Mouse (Mus musculus): ENCODE measurements around the gene Wdr46. TPM values are rescaled to one million over a fixed set of nuclear protein-coding genes. Genes with fewer than 3 reads are reported as not detected.

The Wdr46 gene
- polyA plus RNA-seq, 1 experiment = 21.4 TPM

GRCm38 (mm10) chr17:33914969-33915391 is 25.5 kb upstream of the Wdr46 start:
- Histone ChIP-seq H3K4me3 (replicated peaks; ENCODE audit: control insufficient read depth, low read depth, low read length) (peak overlapping the region; percentile 35), H3K27ac (ENCODE audit: control insufficient read depth, insufficient read depth, low read depth, low read length, poor library complexity) (no peak overlapping the region), H3K4me1 (ENCODE audit: control insufficient read depth, insufficient read depth, low read length) (peaks cover 6% of the 10 kb centered on the region)
- WGBS = 76% methylated on average over 13 of the region's 13 CpGs
- TF ChIP-seq POLR2A (IDR thresholded peaks at IDR 0.05; ENCODE audit: borderline replicate concordance, control insufficient read depth, low read depth, low read length) = no peak
- TF ChIP-seq CTCF (IDR thresholded peaks at IDR 0.05; ENCODE audit: control insufficient read depth, insufficient read depth, low read length) = peak; percentile 23; the same call in 1 of the 2 replicates

GRCm38 (mm10) chr17:33915671-33916250 is 24.7 kb upstream of the Wdr46 start, which contains the start of the genes Tapbp and Zbtb22:
TSS of gene Tapbp (plus strand) at chr17:33915899.
TSS of gene Zbtb22 (plus strand) at chr17:33915904.
- WGBS = under 1% methylated on average over 33 of the region's 34 CpGs
- TF ChIP-seq CTCF (IDR thresholded peaks at IDR 0.05; ENCODE audit: control insufficient read depth, insufficient read depth, low read length) = no peak
- peak; percentile 36; the same call in 1 of the 2 replicates for TF ChIP-seq POLR2A (IDR thresholded peaks at IDR 0.05; ENCODE audit: borderline replicate concordance, control insufficient read depth, low read depth, low read length)
- H3K4me1 ChIP-seq (ENCODE audit: control insufficient read depth, insufficient read depth, low read length) = peaks cover 6% of the 10 kb centered on the region

DNA sequence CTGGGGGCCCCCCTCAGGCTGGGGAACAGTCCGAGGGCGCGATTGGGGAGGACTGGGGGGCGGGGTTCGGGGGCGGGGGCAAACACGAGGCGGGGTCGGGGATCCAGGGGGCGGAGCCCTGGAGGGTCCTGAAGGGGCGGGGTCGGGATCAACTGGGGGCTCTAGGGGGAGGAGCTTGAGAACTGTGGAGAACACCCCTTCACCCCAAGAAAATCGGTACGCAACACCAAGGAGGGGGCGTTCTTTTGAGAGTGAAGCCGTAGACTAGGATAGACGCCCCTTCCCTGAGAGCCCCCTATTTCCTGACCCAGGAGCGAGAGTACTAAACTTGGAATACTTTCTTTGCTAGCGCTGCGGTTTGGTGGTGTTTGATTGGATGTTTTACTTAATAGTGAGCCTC is 24.2 kb upstream of the Wdr46 start:
- H3K4me1 ChIP-seq (ENCODE audit: control insufficient read depth, insufficient read depth, low read length) = peaks cover 6% of the 10 kb centered on the region
- TF ChIP-seq CTCF (IDR thresholded peaks at IDR 0.05; ENCODE audit: control insufficient read depth, insufficient read depth, low read length) (no peak), POLR2A (IDR thresholded peaks at IDR 0.05; ENCODE audit: borderline replicate concordance, control insufficient read depth, low read depth, low read length) (no peak)
- WGBS = under 1% methylated on average over 16 of the region's 20 CpGs
- H3K27ac ChIP-seq (ENCODE audit: control insufficient read depth, insufficient read depth, low read depth, low read length, poor library complexity) = no peak overlapping the region
- peak overlapping the region; percentile 66 for H3K4me3 ChIP-seq (replicated peaks; ENCODE audit: control insufficient read depth, low read depth, low read length)

More at GRCm38 (mm10) chr17:33915671-33916250, 24.7 kb upstream of the Wdr46 start, which contains the start of the genes Tapbp and Zbtb22:
- Histone ChIP-seq H3K4me3 (replicated peaks; ENCODE audit: control insufficient read depth, low read depth, low read length) (peak within 1 kb of the TSS; percentile 66), H3K27ac (ENCODE audit: control insufficient read depth, insufficient read depth, low read depth, low read length, poor library complexity) (peak within 1 kb of the TSS; percentile 54)

DNA sequence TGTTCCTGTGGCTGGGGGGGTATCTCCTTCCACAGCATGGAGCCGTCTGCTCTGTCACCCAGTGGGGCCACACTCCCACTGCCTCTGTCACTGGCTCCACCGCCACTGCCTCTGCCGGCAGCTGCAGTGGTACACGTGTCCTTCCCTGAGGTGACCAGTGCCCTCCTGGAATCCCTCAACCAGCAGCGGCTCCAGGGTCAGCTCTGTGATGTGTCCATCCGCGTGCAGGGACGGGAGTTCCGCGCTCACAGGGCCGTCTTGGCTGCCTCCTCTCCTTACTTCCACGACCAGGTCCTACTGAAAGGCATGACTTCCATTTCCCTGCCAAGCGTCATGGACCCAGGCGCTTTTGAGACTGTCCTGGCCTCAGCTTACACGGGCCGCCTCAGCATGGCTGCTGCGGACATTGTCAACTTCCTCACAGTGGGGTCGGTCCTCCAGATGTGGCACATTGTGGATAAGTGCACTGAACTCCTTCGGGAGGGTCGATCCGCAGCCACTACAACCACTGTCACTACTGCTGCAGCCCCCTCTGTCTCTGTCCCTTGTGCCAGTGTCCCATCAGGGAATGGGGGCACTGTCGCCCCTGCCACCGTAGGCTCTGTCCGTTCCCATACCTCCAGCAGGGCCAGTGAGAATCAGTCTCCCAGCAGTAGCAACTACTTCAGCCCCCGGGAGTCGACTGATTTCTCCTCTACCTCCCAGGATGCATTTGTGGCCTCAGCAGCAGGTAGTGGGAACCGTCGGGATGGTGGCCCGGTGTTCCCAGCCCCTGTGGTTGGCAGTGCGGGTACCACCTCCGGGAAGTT is 23.4 kb upstream of the Wdr46 start:
- 88% methylated on average over 31 of the region's 31 CpGs for WGBS
- H3K4me1 ChIP-seq (ENCODE audit: control insufficient read depth, insufficient read depth, low read length) = peaks cover 6% of the 10 kb centered on the region
- no peak overlapping the region for H3K27ac ChIP-seq (ENCODE audit: control insufficient read depth, insufficient read depth, low read depth, low read length, poor library complexity)
- H3K4me3 ChIP-seq (replicated peaks; ENCODE audit: control insufficient read depth, low read depth, low read length) = peak overlapping the region; percentile 41
- peak; percentile 17; the same call in 1 of the 2 replicates for TF ChIP-seq POLR2A (IDR thresholded peaks at IDR 0.05; ENCODE audit: borderline replicate concordance, control insufficient read depth, low read depth, low read length)
- TF ChIP-seq CTCF (IDR thresholded peaks at IDR 0.05; ENCODE audit: control insufficient read depth, insufficient read depth, low read length) = no peak

GRCm38 (mm10) chr17:33917656-33918292 is 22.7 kb upstream of the Wdr46 start:
- no peak overlapping the region for H3K27ac ChIP-seq (ENCODE audit: control insufficient read depth, insufficient read depth, low read depth, low read length, poor library complexity)
- peaks cover 6% of the 10 kb centered on the region for H3K4me1 ChIP-seq (ENCODE audit: control insufficient read depth, insufficient read depth, low read length)

DNA sequence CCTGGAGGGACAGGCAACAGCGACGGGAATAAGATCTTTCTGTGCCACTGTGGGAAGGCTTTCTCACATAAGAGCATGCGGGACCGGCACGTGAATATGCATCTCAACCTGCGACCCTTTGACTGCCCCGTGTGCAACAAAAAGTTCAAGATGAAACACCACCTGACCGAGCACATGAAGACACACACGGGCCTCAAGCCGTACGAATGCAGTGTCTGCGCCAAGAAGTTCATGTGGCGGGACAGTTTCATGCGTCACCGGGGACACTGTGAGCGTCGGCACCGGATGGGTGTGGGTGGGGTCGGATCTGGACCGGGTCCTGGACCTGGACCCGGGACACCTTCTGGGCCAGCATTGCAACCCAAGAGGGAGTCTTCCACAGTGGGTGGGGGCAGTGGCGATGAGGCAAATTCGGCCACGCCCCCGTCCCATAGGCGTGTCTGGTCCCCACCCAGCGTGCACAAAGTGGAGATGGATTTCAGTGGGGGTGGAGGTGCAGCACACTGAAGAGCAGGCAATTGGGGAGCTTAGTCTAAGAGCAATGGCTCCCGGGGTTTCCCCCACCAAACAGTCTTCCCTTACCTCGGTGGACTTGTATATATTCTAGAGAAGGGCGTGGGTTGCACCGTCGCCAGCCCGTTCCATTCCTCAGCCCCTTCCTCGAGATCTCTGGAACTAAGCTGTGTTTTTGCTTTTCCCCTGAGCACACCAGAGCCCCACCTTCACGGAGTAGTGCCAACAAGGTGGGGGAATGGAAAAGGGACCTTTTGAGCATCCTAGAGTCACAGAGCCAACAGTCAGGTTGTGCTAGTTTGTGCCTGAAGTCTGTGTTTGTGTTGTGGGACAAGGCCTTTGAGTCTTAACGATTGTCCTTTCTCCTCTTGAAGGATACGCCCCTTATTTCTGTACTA is 21.9 kb upstream of the Wdr46 start:
- no peak; the same call in 1 of the 2 replicates for TF ChIP-seq POLR2A (IDR thresholded peaks at IDR 0.05; ENCODE audit: borderline replicate concordance, control insufficient read depth, low read depth, low read length)
- TF ChIP-seq CTCF (IDR thresholded peaks at IDR 0.05; ENCODE audit: control insufficient read depth, insufficient read depth, low read length) = no peak
- 71% methylated on average over 37 of the region's 37 CpGs for WGBS
- Histone ChIP-seq H3K4me1 (ENCODE audit: control insufficient read depth, insufficient read depth, low read length) (peaks cover 6% of the 10 kb centered on the region), H3K4me3 (replicated peaks; ENCODE audit: control insufficient read depth, low read depth, low read length) (peak overlapping the region; percentile 78), H3K27ac (ENCODE audit: control insufficient read depth, insufficient read depth, low read depth, low read length, poor library complexity) (peak overlapping the region; percentile 89)

More at GRCm38 (mm10) chr17:33917656-33918292, 22.7 kb upstream of the Wdr46 start:
- no peak overlapping the region for H3K4me3 ChIP-seq (replicated peaks; ENCODE audit: control insufficient read depth, low read depth, low read length)
- 94% methylated on average over 18 of the region's 18 CpGs for WGBS
- no peak for TF ChIP-seq CTCF (IDR thresholded peaks at IDR 0.05; ENCODE audit: control insufficient read depth, insufficient read depth, low read length)
- TF ChIP-seq POLR2A (IDR thresholded peaks at IDR 0.05; ENCODE audit: borderline replicate concordance, control insufficient read depth, low read depth, low read length) = no peak

All from bone marrow, adult 2 months (tissue).